Mouse (Mus musculus) urinary bladder, adult 2 months (tissue): ENCODE measurements around the gene Plaur. TPM values are rescaled to one million over a fixed set of nuclear protein-coding genes. Genes with fewer than 3 reads are reported as not detected.

Experiments
- DNase-seq: peaks from one replicate; pipeline ENCODE4 v3.0.0; 2022; ENCODE audit warnings: low spot score
- polyA plus RNA-seq: library from polyadenylated mRNA; depleted of rRNA; stranded (reverse); fragments of >200 nt; gene quantifications from 2 replicates; pipeline ENCODE4 v1.2.3, GENCODE M21; 2012

Plaur gene
- polyA plus RNA-seq, 1 experiment, result 28.9 TPM

DNA sequence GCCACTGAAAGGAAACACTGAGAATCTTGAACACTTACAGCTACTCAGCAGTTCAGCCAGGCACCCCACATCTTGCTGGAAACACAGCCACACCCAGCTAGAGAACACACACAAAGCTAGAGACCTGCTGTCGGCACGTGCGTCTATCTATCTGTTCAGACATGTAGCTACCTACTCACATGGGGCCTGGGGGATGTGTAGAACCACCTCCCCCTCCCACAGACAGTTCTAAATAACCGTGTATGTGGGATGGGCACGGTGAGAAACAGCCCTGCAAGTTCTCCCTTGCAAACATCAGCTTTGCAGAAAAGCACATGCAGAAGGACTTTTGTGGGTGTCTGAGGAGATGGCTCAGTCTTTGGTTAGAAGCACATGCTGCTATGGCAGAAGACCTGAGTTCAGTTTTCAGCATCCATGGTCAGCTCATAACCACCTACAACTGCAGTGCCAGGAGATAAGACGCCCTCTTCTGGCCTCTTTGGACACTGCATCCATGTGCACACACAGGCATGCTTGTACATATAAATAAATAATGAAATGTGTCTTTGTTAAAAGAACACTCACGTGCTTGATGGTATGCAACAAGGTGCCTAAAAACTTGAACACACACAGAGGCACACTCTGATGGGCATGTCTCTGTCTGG, 15.5 kb upstream of the Plaur start:
- DNase-seq, result no peak

DNA sequence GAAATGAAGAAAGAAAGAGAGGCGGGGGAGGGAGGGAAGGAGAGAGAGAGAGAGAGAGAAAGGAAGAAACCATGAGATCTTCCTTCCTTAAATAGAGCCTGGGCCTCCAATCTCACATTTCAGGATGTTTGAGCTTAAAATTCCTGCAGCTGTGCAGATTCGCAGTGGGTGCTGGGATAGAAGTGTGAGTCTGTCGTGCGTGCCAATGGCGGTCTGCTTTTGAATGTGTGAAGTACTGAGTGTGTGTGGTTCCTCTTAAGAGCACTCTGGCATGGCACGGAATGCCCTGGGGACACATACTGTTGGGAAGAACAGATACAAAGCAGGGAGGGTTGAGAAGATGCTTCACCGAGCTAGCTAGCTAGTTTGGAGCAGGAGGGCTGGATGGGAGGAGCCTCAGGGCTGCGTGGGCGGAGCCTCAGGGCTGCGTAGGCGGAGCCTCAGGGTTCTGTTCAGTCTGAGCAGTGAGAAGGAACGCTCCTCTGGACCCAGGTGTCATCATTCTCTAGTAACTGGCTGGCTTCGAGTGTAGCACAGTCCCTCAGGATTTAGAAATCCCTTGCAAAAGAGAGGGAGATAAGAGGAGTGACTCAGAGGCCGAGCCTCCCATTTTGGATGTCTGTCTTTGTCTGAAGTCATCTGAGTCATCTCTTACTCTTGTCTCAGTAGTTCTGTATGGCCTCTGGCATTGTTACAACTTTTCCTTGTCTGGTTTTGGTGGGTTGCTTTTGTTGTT, 13.3 kb upstream of the Plaur start:
- no peak for DNase-seq

DNA sequence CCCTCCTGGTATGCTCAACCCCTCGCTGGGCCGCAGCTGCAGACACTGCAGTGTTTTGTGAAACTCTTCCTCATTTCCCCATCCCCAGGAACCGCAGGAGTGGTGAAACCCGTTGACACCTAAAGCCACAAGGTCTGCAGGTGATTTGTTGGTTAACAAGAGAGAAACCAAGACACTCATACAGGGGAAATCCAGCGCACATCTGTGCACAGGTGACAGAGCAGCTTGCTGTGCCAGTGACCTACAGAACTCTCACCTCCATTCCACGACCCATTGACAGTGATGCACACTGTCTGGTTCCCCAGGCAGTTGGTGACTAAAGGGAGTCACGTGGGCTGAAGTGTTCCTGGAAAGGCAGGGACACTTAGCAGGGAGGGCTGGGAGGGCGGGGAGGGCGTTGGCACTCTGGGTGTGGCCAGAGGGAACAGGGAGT, 11.7 kb upstream of the Plaur start:
- DNase-seq, result no peak

DNA sequence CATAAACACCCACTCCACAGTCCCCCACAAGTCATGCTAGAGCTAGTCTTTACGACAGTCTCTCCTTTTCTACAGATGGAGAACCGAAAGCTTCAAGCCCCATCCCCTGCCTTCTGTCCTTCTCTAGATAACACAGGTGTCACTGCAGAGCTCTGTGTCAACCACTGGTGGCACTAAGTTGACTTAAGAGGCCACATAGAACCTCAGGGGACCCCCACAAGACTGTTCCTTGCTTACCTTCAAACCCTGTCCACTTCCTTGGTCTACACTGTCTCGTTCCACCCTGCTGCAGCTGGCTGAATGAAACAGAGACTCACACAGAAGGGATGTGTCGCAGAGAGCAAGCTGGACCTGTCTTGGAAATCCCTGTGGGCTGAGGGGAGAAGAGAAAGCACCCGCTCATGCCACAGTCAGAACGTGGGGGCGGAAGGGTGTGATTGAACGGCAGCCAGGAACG, 10.4 kb upstream of the Plaur start, which contains the start of gene Irgc1:
Gene Irgc1, minus strand, starts transcription at position 443 of the 457 bp plus-strand sequence.
- DNase-seq, result no peak

DNA sequence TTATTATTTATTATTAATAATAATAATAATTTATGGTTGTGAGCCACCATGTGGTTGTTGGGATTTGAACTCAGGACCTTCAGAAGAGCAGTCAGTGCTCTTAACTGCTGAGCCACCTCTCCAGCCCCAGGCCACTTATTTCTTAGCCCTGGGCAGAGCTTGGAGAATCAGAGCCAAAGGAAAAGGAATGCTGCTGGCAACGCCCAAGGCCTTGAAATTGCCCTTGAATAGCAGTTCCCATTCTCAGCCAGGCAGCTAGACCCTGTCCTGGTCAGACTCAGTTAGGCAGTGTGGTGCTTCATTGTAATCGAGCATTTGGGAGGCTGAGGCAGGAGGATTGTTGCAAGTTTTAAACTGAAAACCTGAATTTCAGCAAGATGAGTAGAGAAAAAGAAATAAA, 8.1 kb upstream of the Plaur start:
- DNase-seq, result no peak

DNA sequence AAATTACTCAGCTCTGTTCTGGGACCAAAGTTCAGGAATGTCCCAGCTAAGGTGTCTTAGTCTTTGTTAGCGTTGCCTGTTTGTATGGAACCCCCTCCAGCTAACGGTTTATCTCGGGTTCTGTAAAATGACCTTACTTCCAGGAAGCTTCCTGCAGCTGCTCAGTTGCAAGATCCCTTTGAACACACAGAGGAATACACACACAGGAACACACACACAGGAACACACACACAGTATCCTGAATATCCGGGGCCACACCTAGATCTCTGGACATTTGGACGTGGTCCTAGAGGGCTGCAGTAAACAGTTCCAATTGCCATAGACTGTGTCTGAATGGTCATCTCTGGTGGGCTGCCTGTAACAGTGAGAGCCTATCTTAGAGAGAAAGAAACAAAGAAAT, 6.6 kb upstream of the Plaur start:
- no peak for DNase-seq

DNA sequence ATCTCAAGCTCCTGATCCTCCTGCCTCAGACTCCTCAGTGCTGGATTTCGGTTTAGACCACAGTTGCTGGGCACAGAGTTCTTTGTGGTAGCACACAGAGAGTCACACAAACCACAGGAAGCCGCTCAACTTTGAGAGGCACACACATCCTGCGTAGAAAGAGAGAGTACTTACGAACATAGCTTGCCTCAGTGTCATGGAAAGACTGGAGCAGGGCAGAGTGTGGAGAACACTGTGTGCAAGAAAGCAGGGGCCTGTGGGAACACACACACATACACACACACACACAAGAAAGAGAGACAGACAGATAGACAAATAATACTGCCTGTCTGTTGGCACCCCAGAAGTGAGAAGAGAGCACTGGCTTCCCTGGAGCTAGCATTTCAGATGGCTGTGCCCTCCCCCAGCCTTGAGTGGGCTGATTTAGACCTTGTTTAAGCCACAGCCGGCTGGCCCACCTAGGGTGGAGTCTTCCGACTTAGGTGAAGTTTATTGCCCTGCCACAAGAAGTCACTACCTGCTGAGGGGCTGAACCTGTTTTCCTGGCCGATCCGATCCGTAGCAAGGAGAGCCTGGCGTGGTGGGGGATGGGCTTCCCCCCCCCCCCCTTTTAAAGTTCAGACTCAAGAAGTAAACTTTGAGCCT, 4.4 kb upstream of the Plaur start:
- no peak for DNase-seq

DNA sequence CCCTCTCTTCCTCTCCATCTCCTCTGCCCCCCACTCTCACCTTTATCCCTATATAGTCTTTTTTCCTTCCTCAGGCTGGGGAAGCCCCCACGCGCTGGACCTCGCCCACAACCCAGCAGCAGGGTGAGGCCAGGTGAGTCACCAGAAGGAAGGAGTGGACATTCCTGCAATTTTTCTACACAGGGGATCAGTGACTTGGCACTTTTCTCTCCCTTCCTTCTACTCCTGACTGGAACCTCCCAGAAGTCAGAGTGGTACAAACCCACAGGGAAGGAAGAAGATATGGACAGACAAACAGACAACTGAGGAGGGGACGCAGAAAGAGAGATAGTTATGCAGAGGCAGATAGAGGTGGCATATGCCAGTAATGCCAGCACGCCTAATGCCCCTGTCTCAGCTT, 2.8 kb upstream of the Plaur start:
- no peak for DNase-seq

DNA sequence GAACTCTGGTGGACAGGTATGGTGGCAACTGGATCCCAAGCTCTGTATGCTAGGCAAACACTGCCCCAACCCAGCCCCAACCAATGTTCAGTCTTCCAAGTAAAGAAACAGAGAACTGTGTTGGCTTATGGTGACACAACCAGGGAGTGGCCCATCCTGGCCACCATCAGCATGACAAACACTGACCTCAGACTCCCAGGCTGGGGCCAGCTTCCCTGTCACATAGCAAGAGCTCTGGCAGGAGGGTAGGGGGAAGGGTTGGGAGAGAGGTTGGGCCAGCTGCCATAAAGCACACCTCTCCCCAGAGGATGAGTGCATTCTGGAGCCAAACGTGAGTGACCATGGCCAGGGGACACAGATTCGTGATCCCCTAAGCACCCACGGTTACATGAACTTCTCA, 2.4 kb upstream of the Plaur start:
- DNase-seq, result no peak

DNA sequence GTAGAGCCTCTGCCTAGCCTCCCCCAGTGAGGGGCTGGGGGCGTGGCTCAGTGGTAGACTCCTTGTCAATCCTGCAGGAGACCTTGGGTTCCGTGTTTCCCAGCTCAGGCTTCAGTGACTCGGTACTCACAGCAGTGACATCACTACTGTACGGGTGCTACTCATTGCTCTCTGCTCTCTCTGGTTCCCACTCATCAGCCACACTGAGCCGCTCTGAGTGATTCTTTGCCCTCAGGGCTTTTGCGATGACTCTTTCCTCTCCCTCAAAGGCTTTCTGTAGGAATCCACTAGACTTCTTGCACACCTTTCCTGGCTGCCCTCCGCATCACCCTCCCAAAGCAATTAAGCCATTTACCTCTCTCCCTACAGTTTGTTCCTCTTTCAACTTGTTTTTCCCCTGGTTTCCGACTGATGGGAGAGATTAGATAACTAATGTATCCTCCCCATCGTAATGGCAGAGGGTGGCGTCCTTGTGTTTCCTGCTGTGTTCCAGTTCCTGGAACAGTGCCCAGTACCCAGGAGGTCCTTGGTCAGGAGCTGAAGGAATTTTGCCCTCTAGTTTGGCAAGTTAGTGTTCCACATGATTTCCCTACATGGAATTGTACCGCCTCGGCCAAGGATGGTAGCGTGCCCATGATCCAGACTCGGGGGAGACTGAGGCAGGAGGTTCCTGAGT, 770 bp upstream of the Plaur start:
- no peak for DNase-seq

DNA sequence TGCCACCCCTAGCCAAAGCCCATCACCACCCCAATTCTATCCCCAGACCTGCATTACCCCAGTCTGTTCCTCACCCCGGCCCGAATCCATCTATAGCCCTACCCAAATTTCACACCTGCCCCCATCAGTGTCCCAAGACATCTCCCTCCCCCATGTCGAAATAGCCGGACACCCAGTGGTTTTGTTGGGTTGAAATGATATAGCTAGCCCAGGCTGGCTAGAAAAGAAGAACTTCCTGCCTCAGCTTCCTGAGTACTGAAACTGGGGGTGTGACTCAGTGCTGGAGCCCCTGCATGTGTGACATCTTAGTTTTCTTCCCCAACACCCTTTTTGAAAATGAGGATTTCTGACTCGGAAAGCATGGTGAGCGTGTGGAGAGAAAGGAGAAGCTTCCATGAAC, 4.6 kb downstream of the Plaur start:
- DNase-seq, result no peak

DNA sequence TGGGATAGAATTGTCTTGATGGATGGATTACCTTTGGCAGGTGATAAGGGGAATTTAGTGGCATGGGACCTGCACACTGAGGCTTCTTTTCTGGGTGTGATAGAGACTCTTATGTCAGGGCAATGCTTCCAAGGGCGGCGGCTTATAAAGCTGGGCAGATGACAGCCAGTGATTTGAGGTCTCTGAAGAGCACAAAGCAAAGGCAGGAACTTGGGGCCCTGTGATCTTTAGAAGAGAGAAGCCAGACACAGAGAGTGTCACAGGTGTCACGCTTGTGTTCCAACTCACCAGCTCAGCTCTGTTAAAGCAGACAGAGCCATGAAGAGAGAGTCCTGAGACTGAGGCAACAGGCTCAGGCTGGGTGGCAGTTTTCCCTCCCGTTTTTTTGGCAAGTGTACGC, 5.6 kb downstream of the Plaur start:
- DNase-seq, result no peak

DNA sequence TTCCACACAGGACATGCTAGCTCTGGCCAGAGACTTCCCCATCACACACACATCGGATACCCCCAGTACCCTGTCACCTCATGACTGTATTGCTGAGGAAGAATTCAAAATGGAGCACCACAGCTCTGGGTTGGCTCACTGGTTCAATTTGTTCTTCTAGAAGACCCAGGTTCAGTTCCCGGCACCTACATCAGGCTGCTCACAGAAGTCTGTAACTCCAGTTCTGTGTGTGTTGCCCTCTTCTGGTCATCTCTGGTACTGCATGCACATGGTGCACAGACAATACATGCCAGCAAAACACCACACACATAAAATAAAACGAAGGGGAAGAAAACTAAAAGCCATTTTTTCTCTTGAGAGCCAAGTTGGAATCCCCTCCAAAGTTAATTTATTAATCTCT, 6.8 kb downstream of the Plaur start:
- no peak for DNase-seq

DNA sequence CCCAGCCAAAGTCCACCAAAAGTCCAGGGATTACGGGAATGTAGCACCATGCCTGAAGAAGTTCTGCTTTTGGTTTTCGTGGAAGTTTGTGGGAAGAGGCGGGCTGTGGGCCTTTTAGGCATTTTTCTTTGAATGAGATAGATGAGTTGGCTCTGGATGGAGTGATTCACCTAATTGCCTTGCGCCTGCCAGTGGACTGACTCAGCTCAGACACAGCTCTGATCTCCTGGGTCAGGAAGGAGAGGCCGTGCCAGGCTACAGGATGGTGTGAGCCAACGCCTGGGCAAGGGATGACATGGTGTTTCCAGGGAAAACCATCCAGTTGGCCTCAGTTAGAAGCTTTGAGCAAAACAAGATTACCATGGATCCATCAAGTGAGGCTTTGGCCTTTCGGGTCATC, 8.1 kb downstream of the Plaur start:
- no peak for DNase-seq

DNA sequence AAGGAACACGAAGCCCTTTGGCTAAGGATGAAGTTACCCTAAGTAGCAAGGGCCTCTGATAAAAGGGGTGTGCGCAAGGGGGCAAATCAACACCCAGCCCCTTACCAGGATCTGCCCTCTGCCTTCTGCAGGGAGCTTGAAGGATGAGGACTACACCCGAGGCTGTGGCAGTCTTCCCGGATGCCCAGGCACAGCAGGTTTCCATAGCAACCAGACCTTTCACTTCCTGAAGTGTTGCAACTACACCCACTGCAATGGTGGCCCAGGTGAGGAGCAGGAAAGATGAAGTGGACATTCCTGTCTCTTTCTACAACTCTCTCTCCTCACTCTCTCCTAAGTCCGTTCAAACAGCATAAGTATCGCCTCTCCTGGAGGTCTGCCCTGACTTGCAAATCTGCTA, 10.2 kb downstream of the Plaur start:
- no peak for DNase-seq

DNA sequence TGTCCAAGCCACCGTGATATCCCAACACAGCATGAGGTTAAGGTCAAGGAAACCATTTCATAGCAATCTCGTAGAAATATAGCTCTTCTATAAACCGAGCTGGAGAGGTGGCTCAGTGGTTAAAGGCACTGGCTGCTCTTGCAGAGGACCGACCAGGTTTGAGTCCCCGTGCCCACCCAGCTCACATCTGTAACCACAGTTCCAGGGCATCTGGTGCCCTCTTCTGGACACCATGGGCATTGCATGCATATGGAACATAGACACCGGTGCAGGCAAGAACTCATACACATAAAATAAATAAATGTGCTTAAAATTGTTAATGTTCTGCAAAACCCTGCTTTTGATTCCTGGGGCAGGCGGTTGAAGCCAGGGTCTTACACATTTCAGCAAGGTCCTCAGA, 10.7 kb downstream of the Plaur start:
- no peak for DNase-seq

DNA sequence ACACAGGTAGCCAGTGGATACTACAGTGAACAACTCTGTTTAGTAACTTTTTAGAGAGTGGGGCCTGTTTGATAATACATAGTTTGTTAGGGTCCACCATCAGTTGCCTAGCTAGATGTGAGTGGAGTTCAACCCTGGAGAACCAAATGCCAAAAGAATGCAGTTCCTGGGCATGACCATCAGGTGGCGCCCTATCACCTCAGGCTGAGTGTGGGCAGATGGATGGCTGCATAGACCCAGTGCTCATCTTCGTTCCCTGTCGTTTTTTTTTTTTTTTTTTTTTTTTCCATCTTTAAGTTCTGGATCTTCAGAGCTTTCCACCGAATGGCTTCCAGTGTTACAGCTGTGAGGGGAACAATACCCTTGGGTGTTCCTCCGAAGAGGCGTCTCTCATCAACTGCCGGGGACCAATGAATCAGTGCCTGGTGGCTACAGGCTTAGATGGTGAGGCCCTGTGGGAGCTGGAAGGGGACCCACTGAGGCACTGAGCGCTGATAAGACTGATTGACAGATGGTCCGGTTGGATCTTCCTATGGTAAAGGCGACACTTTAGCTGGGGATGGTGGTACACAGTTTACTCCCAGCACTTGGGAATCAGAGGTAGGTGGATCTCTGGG, 11.7 kb downstream of the Plaur start:
- DNase-seq, result no peak

DNA sequence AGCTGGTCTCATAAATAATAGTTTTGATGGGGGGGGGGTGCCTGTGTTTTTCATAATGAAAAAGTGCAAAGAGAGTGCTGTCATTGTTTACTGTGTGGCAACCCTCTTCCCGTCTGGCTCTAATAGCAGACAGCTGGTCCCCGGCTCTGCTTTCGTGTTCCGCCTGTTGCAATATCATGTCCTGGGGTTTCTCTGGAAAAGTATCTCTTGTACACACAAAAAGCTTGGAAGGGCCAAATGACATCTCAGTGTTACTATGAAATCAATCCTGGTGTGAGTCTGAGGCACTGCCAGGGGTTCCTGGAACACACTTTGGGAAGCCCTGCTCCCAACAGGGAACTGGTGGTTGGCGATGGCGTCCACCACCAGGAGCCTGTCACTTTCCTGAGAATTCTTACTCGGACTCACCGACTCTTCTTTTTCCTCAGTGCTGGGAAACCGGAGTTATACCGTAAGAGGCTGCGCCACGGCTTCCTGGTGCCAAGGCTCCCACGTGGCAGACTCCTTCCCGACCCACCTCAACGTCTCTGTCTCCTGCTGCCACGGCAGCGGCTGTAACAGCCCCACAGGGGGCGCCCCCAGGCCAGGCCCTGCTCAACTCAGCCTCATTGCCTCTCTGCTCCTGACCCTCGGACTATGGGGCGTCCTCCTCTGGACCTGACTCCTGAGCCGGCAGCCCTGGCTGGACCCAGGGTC, 12.7 kb downstream of the Plaur start:
- DNase-seq, result no peak

DNA sequence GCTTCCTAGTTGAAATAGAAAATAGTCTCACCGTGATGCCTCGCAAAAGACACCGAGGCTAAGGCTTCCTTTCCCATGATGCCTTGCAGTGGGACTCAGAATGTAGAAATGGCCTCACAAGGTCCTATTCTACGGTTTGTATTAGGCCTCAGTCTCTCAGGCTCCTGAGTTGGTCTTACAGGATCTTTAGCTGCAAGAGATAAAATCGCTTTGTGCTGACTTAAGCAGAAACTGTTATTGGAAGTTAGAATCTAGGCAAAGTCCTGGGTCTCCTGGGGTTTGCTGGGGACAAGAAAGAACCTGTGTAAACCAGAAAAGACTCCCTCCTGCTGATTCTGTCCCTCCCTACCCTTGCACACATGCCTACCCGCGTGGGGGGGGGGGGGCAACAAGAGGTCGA, 14.1 kb downstream of the Plaur start:
- no peak for DNase-seq

DNA sequence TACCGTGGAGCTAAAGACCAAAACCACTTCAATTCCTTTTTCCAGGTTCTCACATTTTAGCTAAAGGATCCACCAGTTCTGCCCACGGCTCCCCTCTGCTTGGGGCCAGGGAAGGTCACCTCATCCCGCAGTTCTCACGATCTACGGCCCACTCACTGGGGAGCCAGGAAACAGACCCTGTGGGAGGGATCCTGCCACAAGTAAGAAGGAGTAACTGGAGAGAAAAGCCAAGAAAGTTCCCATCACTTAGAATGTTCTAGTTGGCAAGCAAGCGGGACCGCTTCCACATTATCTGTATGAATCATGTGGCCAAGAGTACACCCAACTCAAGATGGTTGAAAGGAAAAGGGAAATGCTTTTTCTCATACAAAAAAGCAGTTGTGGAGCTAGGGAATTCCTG, 14.6 kb downstream of the Plaur start:
- no peak for DNase-seq

DNA sequence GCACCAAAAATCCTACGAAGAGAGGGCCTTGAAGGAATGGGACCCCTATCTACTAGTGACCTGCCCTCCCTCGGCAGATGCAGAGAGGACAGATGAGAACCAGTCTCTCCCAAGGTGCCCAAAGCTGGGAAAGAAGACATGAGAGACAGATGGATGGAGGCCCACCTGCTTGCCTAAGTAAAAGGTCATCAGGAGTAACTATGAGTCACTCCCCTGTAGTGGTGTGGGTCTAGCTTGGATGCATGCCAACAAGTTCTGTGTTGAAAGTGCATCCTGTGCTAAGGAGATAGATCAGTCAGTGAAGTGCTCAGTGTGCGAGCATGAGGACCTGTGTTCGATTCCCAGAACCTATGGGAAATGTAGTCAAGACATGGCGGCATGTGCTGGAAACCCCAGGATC, 16.6 kb downstream of the Plaur start:
- DNase-seq, result no peak
